Mouse (Mus musculus): ENCODE data around the gene Nfyc.

DNA sequence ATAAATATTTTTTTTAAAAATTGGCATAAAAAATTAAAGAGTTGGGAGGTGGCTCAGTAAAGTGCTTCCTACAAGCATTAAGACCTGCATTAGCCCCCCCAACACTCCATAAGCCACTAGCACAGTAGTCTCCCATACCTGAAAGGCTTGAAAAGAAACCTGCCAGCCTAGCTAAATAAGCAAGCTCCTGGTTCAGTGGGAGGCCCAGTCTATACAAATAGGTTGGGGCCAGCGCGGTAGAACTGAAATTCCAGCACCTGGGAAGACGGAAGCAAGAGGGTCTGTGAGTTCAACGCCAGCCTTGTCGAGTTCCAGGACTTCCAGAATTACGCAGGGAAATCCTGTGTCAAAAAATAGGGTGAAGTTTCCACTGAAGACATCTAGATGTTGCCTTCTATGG lies 5.0 kb downstream of the Nfyc start:
- TF ChIP-seq CTCF (IDR thresholded peaks at IDR 0.05; ENCODE audit: extremely low read depth, insufficient read length, insufficient replicate concordance, low read depth, low read length) (no peak), POLR2A (IDR thresholded peaks at IDR 0.05; ENCODE audit: low read depth, low read length) (no peak)
